Mouse (Mus musculus): ENCODE measurements at regions not wholly inside any gene's neighbourhood (a gene's known extent, or its start where the extent isn't known, plus 50 kb on each side); places are given as distances from the start of the nearest gene placed in this dataset.

DNA sequence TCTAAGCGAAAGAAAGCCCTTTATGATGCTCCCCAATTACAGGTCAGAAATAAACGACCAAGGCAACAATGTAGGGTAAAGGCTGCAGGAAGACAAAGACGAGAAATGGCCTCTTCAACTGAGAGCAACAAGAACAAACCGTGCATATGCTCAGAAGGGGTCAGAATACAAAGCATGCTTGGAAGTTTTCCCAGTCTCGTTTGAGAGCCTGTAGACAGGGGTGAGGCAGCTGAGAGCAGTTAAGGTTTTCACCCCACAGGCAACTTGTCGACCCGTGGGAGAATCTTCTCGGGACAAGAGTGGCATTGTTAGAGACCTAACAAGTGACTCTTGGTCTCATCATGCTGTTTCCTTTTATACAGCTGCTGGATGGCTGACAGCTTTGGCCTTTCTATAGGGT is 255.4 kb downstream of the Lmo4 start:
- no peak for ATAC-seq (ENCODE audit: insufficient read depth, low read depth)

DNA sequence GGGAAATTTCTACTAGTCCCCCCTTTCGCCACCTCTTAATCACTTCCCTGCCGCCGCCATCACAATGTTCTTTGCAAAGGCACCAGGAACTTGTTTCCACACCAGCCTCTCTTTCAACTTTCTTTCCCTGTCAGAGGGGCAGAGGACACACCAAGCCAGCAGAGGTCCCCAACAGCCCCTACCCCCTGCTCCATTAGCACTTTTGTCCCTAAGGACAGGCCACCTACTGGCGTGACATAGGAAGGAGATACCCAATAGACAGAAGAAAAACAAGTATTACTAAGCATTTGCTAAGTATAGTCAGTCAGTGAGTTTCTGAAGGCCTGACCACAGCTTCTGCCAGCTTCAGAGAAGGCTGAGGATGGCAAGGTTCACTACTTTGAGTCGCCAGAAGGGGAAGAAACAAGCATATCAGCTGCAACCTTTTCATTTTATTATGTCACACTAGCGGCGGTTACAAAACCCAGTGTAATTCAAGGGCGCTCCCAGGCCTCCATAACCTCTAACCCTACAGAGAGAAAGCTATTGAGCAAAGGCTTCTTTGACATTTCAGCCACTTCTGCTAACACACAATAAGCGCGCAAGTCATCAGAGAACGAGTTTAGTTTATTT is 255.9 kb downstream of the Lmo4 start:
- Histone ChIP-seq H3K27me3 (ENCODE audit: control insufficient read depth, insufficient read depth, low read length) (no peaks in the 10 kb centered on the region), H3K4me2 (ENCODE audit: low read depth, low read length) (no peak overlapping the region), H3K4me3 (ENCODE audit: low read depth, low read length) (no peak overlapping the region), H3K4me1 (ENCODE audit: control insufficient read depth, insufficient read depth) (no peaks in the 10 kb centered on the region), H3K36me3 (replicated peaks; ENCODE audit: control insufficient read depth, insufficient read depth, low read length) (no peaks in the 10 kb centered on the region), H3K9ac (replicated peaks; ENCODE audit: low read depth, low read length) (no peak overlapping the region), H3K27ac (ENCODE audit: low read depth) (no peak overlapping the region), H3K9me3 (replicated peaks; ENCODE audit: control insufficient read depth, low read length) (no peaks in the 10 kb centered on the region)
- DNase-seq (ENCODE audit: low spot score) = no peak
- WGBS = 84% methylated on average over 11 of the region's 11 CpGs
- no peak for ATAC-seq (ENCODE audit: insufficient read depth, low read depth)
- TF ChIP-seq CTCF (IDR thresholded peaks at IDR 0.05; ENCODE audit: low read depth) (no peak), EP300 (IDR thresholded peaks at IDR 0.05; ENCODE audit: low read depth) (no peak)

More for the DNA sequence above, 255.4 kb downstream of the Lmo4 start:
- TF ChIP-seq EP300 (IDR thresholded peaks at IDR 0.05; ENCODE audit: low read depth) = no peak
- TF ChIP-seq CTCF (IDR thresholded peaks at IDR 0.05; ENCODE audit: low read depth) = no peak
- Histone ChIP-seq H3K27ac (ENCODE audit: low read depth) (no peak overlapping the region), H3K4me1 (ENCODE audit: control insufficient read depth, insufficient read depth) (no peaks in the 10 kb centered on the region), H3K4me2 (ENCODE audit: low read depth, low read length) (no peak overlapping the region), H3K36me3 (replicated peaks; ENCODE audit: control insufficient read depth, insufficient read depth, low read length) (no peaks in the 10 kb centered on the region), H3K4me3 (ENCODE audit: low read depth, low read length) (no peak overlapping the region), H3K27me3 (ENCODE audit: control insufficient read depth, insufficient read depth, low read length) (no peaks in the 10 kb centered on the region), H3K9me3 (replicated peaks; ENCODE audit: control insufficient read depth, low read length) (no peaks in the 10 kb centered on the region), H3K9ac (replicated peaks; ENCODE audit: low read depth, low read length) (no peak overlapping the region)
- 39% methylated on average over 8 of the region's 8 CpGs for WGBS
- DNase-seq (ENCODE audit: low spot score) = no peak

- H3K36me3 ChIP-seq (replicated peaks; ENCODE audit: control insufficient read depth, insufficient read depth, low read length) = no peaks in the 10 kb centered on the region
- ATAC-seq (ENCODE audit: insufficient read depth, low read depth) (no peak), DNase-seq (ENCODE audit: low spot score) (no peak)
- H3K4me3 ChIP-seq (ENCODE audit: low read depth, low read length) = no peak overlapping the region
- H3K4me1 ChIP-seq (ENCODE audit: control insufficient read depth, insufficient read depth) = no peaks in the 10 kb centered on the region
- no peak overlapping the region for H3K9ac ChIP-seq (replicated peaks; ENCODE audit: low read depth, low read length)
- TF ChIP-seq EP300 (IDR thresholded peaks at IDR 0.05; ENCODE audit: low read depth) = no peak
- no peak for TF ChIP-seq CTCF (IDR thresholded peaks at IDR 0.05; ENCODE audit: low read depth)
- 76% methylated on average over 3 of the region's 3 CpGs for WGBS
- H3K27me3 ChIP-seq (ENCODE audit: control insufficient read depth, insufficient read depth, low read length) = no peaks in the 10 kb centered on the region
- H3K9me3 ChIP-seq (replicated peaks; ENCODE audit: control insufficient read depth, low read length) = no peaks in the 10 kb centered on the region
- H3K27ac ChIP-seq (ENCODE audit: low read depth) = no peak overlapping the region
- H3K4me2 ChIP-seq (ENCODE audit: low read depth, low read length) = no peak overlapping the region
These were observed 257.1 kb downstream of the Lmo4 start for GRCm38 (mm10) chr3:143947938-143948267.

DNA sequence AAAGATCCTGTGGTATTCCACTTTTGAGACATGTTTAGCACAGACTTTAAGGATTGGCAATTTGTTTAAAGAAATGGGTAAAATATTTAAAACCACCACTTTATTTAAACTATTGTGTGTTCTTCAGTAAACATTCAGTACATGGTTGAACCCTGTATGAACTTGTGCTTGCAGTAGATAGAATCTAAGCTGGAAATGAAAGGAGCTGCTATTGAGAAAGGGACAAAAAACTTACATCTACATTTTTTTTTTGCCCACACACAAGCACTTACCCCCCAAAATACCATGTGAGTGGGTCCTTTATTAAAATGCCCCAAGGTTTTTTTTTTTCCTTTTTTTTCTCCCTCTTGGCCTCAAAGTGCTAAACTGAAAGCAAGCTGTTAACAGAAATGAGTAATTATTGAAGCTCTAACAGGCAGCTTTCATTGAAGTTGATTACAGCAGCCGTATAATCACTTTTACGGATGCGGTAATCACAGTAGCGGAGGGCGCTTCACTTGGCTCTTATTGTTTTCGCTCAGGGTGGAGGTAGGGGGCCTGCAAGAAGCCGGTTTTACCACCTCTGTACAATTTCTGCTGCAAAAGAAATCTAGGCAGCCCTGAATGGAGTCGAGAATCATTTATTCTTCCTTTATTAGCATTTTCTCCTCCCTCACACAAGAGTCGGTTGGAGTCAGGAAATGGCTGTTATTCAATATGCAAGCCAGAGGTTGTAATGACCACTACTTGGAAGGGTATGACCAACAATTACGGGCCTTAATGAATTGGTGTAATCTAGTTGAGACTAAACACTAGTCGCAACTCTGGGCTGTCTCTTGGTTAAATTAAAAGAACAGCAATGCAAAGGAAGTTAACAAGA is 257.7 kb downstream of the Lmo4 start:
- H3K4me3 ChIP-seq (ENCODE audit: low read depth, low read length) = no peak overlapping the region
- H3K4me1 ChIP-seq (ENCODE audit: control insufficient read depth, insufficient read depth) = no peaks in the 10 kb centered on the region
- no peak overlapping the region for H3K9ac ChIP-seq (replicated peaks; ENCODE audit: low read depth, low read length)
- no peak overlapping the region for H3K4me2 ChIP-seq (ENCODE audit: low read depth, low read length)
- H3K27me3 ChIP-seq (ENCODE audit: control insufficient read depth, insufficient read depth, low read length) = no peaks in the 10 kb centered on the region
- no peaks in the 10 kb centered on the region for H3K9me3 ChIP-seq (replicated peaks; ENCODE audit: control insufficient read depth, low read length)
- TF ChIP-seq CTCF (IDR thresholded peaks at IDR 0.05; ENCODE audit: low read depth) = no peak
- no peak for TF ChIP-seq EP300 (IDR thresholded peaks at IDR 0.05; ENCODE audit: low read depth)
- no peak for ATAC-seq (ENCODE audit: insufficient read depth, low read depth)
- H3K27ac ChIP-seq (ENCODE audit: low read depth) = no peak overlapping the region
- WGBS = 61% methylated on average over 11 of the region's 11 CpGs
- no peak for DNase-seq (ENCODE audit: low spot score)
- no peaks in the 10 kb centered on the region for H3K36me3 ChIP-seq (replicated peaks; ENCODE audit: control insufficient read depth, insufficient read depth, low read length)

DNA sequence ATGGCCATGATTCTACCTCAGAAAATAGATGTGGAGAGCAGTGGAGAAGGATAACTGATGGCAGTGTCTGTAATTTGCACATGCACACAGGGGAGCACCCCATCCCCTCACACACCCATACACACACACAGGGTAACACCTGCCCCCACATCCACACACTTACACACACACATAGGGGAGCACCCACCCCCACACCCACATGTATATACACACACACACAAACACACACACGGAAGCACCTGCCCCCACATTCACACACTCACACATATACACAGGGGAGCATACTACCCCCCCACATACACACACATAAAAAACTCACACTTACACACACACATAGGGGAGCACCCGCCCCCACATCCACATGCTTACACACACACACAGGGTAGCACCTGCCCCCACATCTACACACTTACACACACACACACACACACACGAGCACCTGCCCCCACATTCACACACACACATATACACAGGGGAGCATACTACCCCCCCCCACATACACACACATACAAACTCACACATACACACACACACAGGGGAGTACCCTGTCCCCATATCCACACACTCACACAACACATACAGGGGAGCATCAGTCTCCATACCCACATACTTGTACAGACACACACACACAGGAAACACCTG is 265.8 kb downstream of the Lmo4 start:
- ATAC-seq (ENCODE audit: insufficient read depth, low read depth) (no peak; the same call in 1 of the 2 replicates), DNase-seq (ENCODE audit: low spot score) (no peak)
- no peak overlapping the region for H3K9ac ChIP-seq (replicated peaks; ENCODE audit: low read depth, low read length)
- H3K36me3 ChIP-seq (replicated peaks; ENCODE audit: control insufficient read depth, insufficient read depth, low read length) = no peaks in the 10 kb centered on the region
- no peaks in the 10 kb centered on the region for H3K4me1 ChIP-seq (ENCODE audit: control insufficient read depth, insufficient read depth)
- no peak overlapping the region for H3K4me2 ChIP-seq (ENCODE audit: low read depth, low read length)
- H3K4me3 ChIP-seq (ENCODE audit: low read depth, low read length) = no peak overlapping the region
- H3K9me3 ChIP-seq (replicated peaks; ENCODE audit: control insufficient read depth, low read length) = no peaks in the 10 kb centered on the region
- H3K27me3 ChIP-seq (ENCODE audit: control insufficient read depth, insufficient read depth, low read length) = no peaks in the 10 kb centered on the region
- 75% methylated on average over 3 of the region's 3 CpGs for WGBS
- H3K27ac ChIP-seq (ENCODE audit: low read depth) = no peak overlapping the region
- TF ChIP-seq CTCF (IDR thresholded peaks at IDR 0.05; ENCODE audit: low read depth) = no peak
- no peak for TF ChIP-seq EP300 (IDR thresholded peaks at IDR 0.05; ENCODE audit: low read depth)

Measured in heart, postnatal 0 days (tissue).